Mouse (Mus musculus): Measurements from ENCODE around the gene Barhl2.

Gene Barhl2

GRCm38 (mm10) chr5:106457986-106458476 is at the start of gene Barhl2:
Gene Barhl2, minus strand, starts transcription at chr5:106458166.
- no peak for DNase-seq

GRCm38 (mm10) chr5:106506061-106506460 is 48.1 kb upstream of the Barhl2 start:
- no peak for DNase-seq

- DNase-seq = no peak
Measured at GRCm38 (mm10) chr5:106502684-106503545, 44.9 kb upstream of the Barhl2 start.

GRCm38 (mm10) chr5:106502271-106502670 is 44.3 kb upstream of the Barhl2 start:
- DNase-seq = no peak

GRCm38 (mm10) chr5:106491771-106492170 is 33.8 kb upstream of the Barhl2 start:
- DNase-seq = no peak

GRCm38 (mm10) chr5:106472105-106472500 is 14.1 kb upstream of the Barhl2 start:
- DNase-seq = peak in 1 of 2 experiments; percentile 41

- no peak for DNase-seq
Measured at GRCm38 (mm10) chr5:106471235-106472104, 13.5 kb upstream of the Barhl2 start.

GRCm38 (mm10) chr5:106465129-106465790 is 7.3 kb upstream of the Barhl2 start:
- DNase-seq = peak; percentile 39 to 40

- no peak for DNase-seq
Measured at GRCm38 (mm10) chr5:106464336-106465128, 6.6 kb upstream of the Barhl2 start.

- DNase-seq = peak; percentile 75 to 77
Measured at GRCm38 (mm10) chr5:106463661-106464191, 5.8 kb upstream of the Barhl2 start.

GRCm38 (mm10) chr5:106461913-106462312 is 3.9 kb upstream of the Barhl2 start:
- DNase-seq = peak; percentile 82 to 87

- no peak for DNase-seq
Measured at GRCm38 (mm10) chr5:106461431-106461830, 3.5 kb upstream of the Barhl2 start.

- no peak for DNase-seq
Measured at GRCm38 (mm10) chr5:106460535-106460934, 2.6 kb upstream of the Barhl2 start.

GRCm38 (mm10) chr5:106460001-106460511 is 2.1 kb upstream of the Barhl2 start:
- DNase-seq = peak; percentile 54 to 59

GRCm38 (mm10) chr5:106459120-106459641 is 1.2 kb upstream of the Barhl2 start:
- peak; percentile 38 to 55 for DNase-seq

GRCm38 (mm10) chr5:106458477-106459119 is 632 bp upstream of the Barhl2 start:
- DNase-seq = peak; percentile 89 to 92

GRCm38 (mm10) chr5:106457111-106457925 is 648 bp downstream of the Barhl2 start:
- peak; percentile 44 to 62 for DNase-seq

GRCm38 (mm10) chr5:106455984-106456383 is 2.0 kb downstream of the Barhl2 start:
- peak in 1 of 2 experiments; percentile 33 for DNase-seq

- peak; percentile 31 to 60 for DNase-seq
Measured at GRCm38 (mm10) chr5:106455106-106455920, 2.7 kb downstream of the Barhl2 start.

All from cerebellum, postnatal 36 days (tissue).